Mouse (Mus musculus) ES-Bruce4 (cell line): Measurements from ENCODE around the gene Rap2b.

Source experiments
- CTCF ChIP-seq: IDR thresholded peaks from one replicate; pipeline ENCODE4 v1.8.1; 2011; ENCODE audit warnings: low read depth, low read length
- POLR2A ChIP-seq: IDR thresholded peaks from one replicate; pipeline ENCODE4 v1.8.1; 2011; ENCODE audit warnings: low read length; ENCODE audit not compliant: insufficient read depth

- TF ChIP-seq POLR2A (no peak), CTCF (no peak)
Measured at GRCm38 (mm10) chr3:61393520-61393919, 32.1 kb downstream of the Rap2b start.
